Mouse (Mus musculus): ENCODE measurements around the gene Cfap57. TPM values are rescaled to one million over a fixed set of nuclear protein-coding genes. Genes with fewer than 3 reads are reported as not detected.
A peak's percentile ranks its signal among the peaks of the same experiment; 100 is the strongest.

Cfap57 gene
- polyA plus RNA-seq, 1 experiment from 2014 or later, result 0.04 TPM

- POLR2A ChIA-PET, result no interaction called here
- ATAC-seq (no peak), DNase-seq (ENCODE audit: low read depth, low spot score) (no peak)
- peaks cover 5% of the 10 kb centered on the region for H3K27me3 ChIP-seq
- CTCF ChIA-PET, result no interaction called here
- TF ChIP-seq CTCF (IDR thresholded peaks at IDR 0.05), result no peak
- in situ Hi-C loops (cut with MboI; ENCODE audit: low pct_unique_long_range_greater_than_20kb), result no loop called here
These were observed 30.8 kb downstream of the Cfap57 start for GRCm38 (mm10) chr4:118589733-118590130.

- POLR2A ChIA-PET, result no interaction called here
- CTCF ChIA-PET, result no interaction called here
- ATAC-seq (no peak), DNase-seq (ENCODE audit: low read depth, low spot score) (no peak)
- TF ChIP-seq CTCF (IDR thresholded peaks at IDR 0.05), result no peak
- in situ Hi-C loops (cut with MboI; ENCODE audit: low pct_unique_long_range_greater_than_20kb), result no loop called here
- peaks cover 5% of the 10 kb centered on the region for H3K27me3 ChIP-seq
These were observed 31.4 kb downstream of the Cfap57 start for GRCm38 (mm10) chr4:118589053-118589732.

GRCm38 (mm10) chr4:118582629-118583028, 37.9 kb downstream of the Cfap57 start:
- ChIA-PET CTCF (no interaction called here), POLR2A (no interaction called here)
- in situ Hi-C loops (cut with MboI; ENCODE audit: low pct_unique_long_range_greater_than_20kb), result no loop called here
- ATAC-seq, result no peak
- no peak for DNase-seq (ENCODE audit: low read depth, low spot score)
- TF ChIP-seq CTCF (IDR thresholded peaks at IDR 0.05), result no peak
- H3K27me3 ChIP-seq, result peaks cover 13% of the 10 kb centered on the region

- TF ChIP-seq CTCF (IDR thresholded peaks at IDR 0.05), result no peak
- peaks cover 13% of the 10 kb centered on the region for H3K27me3 ChIP-seq
- POLR2A ChIA-PET, result no interaction called here
- no peak for ATAC-seq
- no peak for DNase-seq (ENCODE audit: low read depth, low spot score)
- in situ Hi-C loops (cut with MboI; ENCODE audit: low pct_unique_long_range_greater_than_20kb), result no loop called here
- CTCF ChIA-PET, result interaction anchor here (0.9 kb wide), 1 partner anchor 15 kb away, joined by 3 read pairs; no protein-coding TSS in a partner anchor
These were observed 39.1 kb downstream of the Cfap57 start for GRCm38 (mm10) chr4:118581508-118581907.

- no peak for DNase-seq (ENCODE audit: low read depth, low spot score)
- TF ChIP-seq CTCF (IDR thresholded peaks at IDR 0.05), result peak; percentile 60
- H3K27me3 ChIP-seq, result peaks cover 13% of the 10 kb centered on the region
These were observed 41.3 kb downstream of the Cfap57 start for GRCm38 (mm10) chr4:118579313-118579712.

GRCm38 (mm10) chr4:118576097-118576496, 44.5 kb downstream of the Cfap57 start:
- TF ChIP-seq CTCF (IDR thresholded peaks at IDR 0.05), result peak; percentile 82
- in situ Hi-C loops (cut with MboI; ENCODE audit: low pct_unique_long_range_greater_than_20kb), result no loop called here
- H3K27me3 ChIP-seq, result peaks cover 16% of the 10 kb centered on the region
- POLR2A ChIA-PET, result no interaction called here
- CTCF ChIA-PET, result interaction anchor here (0.8 to 1.3 kb wide), 4 partner anchors 9 to 154 kb away, joined by 3 to 4 read pairs (median 4); no protein-coding TSS in a partner anchor
- peak; percentile 20 for DNase-seq (ENCODE audit: low read depth, low spot score)
- no peak for ATAC-seq

More at GRCm38 (mm10) chr4:118579313-118579712, 41.3 kb downstream of the Cfap57 start:
- ATAC-seq, result no peak
- ChIA-PET POLR2A (no interaction called here), CTCF (no interaction called here)
- in situ Hi-C loops (cut with MboI; ENCODE audit: low pct_unique_long_range_greater_than_20kb), result no loop called here

- peaks cover 14% of the 10 kb centered on the region for H3K27me3 ChIP-seq
- CTCF ChIA-PET, result interaction anchor here (1.1 kb wide), 1 partner anchor 148 kb away, joined by 3 read pairs; no protein-coding TSS in a partner anchor
- DNase-seq (ENCODE audit: low read depth, low spot score) (no peak), ATAC-seq (no peak)
- POLR2A ChIA-PET, result no interaction called here
- in situ Hi-C loops (cut with MboI; ENCODE audit: low pct_unique_long_range_greater_than_20kb), result no loop called here
- no peak for TF ChIP-seq CTCF (IDR thresholded peaks at IDR 0.05)
These were observed 49.1 kb downstream of the Cfap57 start for GRCm38 (mm10) chr4:118571441-118571840.

- POLR2A ChIA-PET, result no interaction called here
- no peak for TF ChIP-seq CTCF (IDR thresholded peaks at IDR 0.05)
- no peak for ATAC-seq
These were observed 51.3 kb downstream of the Cfap57 start for GRCm38 (mm10) chr4:118569320-118569719.

GRCm38 (mm10) chr4:118568709-118569108, 51.9 kb downstream of the Cfap57 start:
- H3K27me3 ChIP-seq, result peaks cover 14% of the 10 kb centered on the region
- CTCF ChIA-PET, result no interaction called here
- ATAC-seq (no peak), DNase-seq (ENCODE audit: low read depth, low spot score) (no peak)
- POLR2A ChIA-PET, result no interaction called here
- TF ChIP-seq CTCF (IDR thresholded peaks at IDR 0.05), result no peak
- in situ Hi-C loops (cut with MboI; ENCODE audit: low pct_unique_long_range_greater_than_20kb), result loop anchor here (5.0 to 10.0 kb wide), 2 partner anchors 161 to 364 kb away; partner anchors contain the start of genes Med8 and Szt2

More at GRCm38 (mm10) chr4:118569320-118569719, 51.3 kb downstream of the Cfap57 start:
- no peak for DNase-seq (ENCODE audit: low read depth, low spot score)
- CTCF ChIA-PET, result no interaction called here
- in situ Hi-C loops (cut with MboI; ENCODE audit: low pct_unique_long_range_greater_than_20kb), result loop anchor here (5.0 to 10.0 kb wide), 2 partner anchors 162 to 365 kb away; partner anchors contain the start of genes Med8 and Szt2
- peaks cover 14% of the 10 kb centered on the region for H3K27me3 ChIP-seq

GRCm38 (mm10) chr4:118566161-118566676, 54.4 kb downstream of the Cfap57 start:
- POLR2A ChIA-PET, result no interaction called here
- in situ Hi-C loops (cut with MboI; ENCODE audit: low pct_unique_long_range_greater_than_20kb), result loop anchor here (5.0 to 10.0 kb wide), 2 partner anchors 159 to 361 kb away; partner anchors contain the start of genes Med8 and Szt2
- CTCF ChIA-PET, result interaction anchor here (0.9 to 2.0 kb wide), 6 partner anchors 9 to 145 kb away, joined by 3 to 7 read pairs (median 4); no protein-coding TSS in a partner anchor
- ATAC-seq (no peak), DNase-seq (ENCODE audit: low read depth, low spot score) (peak; percentile 17)
- peaks cover 10% of the 10 kb centered on the region for H3K27me3 ChIP-seq
- peak; percentile 76 for TF ChIP-seq CTCF (IDR thresholded peaks at IDR 0.05)

GRCm38 (mm10) chr4:118564926-118565279, 55.7 kb downstream of the Cfap57 start:
- H3K27me3 ChIP-seq, result peaks cover 10% of the 10 kb centered on the region
- ATAC-seq (no peak), DNase-seq (ENCODE audit: low read depth, low spot score) (no peak)
- POLR2A ChIA-PET, result no interaction called here
- in situ Hi-C loops (cut with MboI; ENCODE audit: low pct_unique_long_range_greater_than_20kb), result loop anchor here (5.0 to 10.0 kb wide), 2 partner anchors 158 to 360 kb away; partner anchors contain the start of genes Med8 and Szt2
- CTCF ChIA-PET, result interaction anchor here (2.0 kb wide), 1 partner anchor 12 kb away, joined by 7 read pairs; no protein-coding TSS in a partner anchor
- no peak for TF ChIP-seq CTCF (IDR thresholded peaks at IDR 0.05)

All from Patski (cell line).